Mouse (Mus musculus) adrenal gland, adult 2 months (tissue): Measurements from ENCODE around the gene Ccdc173. TPM values are rescaled to one million over a fixed set of nuclear protein-coding genes. Genes with fewer than 3 reads are reported as not detected.

ENCODE experiments used
- DNase-seq: peaks from one replicate; pipeline ENCODE4 v3.0.0; 2021
- polyA plus RNA-seq: library from polyadenylated mRNA; depleted of rRNA; stranded (reverse); fragments of >200 nt; gene quantifications from 2 replicates; pipeline ENCODE4 v1.2.3, GENCODE M21; 2012; rRNA removed
- total RNA-seq, 2 experiments: library from RNA; stranded (reverse); gene quantifications; 2 replicates each; pipeline ENCODE4 v1.2.3; 2021

The Ccdc173 gene
- total and polyA plus RNA-seq, 3 experiments, result 1.3 to 2.0 TPM; not detected in 1

DNA sequence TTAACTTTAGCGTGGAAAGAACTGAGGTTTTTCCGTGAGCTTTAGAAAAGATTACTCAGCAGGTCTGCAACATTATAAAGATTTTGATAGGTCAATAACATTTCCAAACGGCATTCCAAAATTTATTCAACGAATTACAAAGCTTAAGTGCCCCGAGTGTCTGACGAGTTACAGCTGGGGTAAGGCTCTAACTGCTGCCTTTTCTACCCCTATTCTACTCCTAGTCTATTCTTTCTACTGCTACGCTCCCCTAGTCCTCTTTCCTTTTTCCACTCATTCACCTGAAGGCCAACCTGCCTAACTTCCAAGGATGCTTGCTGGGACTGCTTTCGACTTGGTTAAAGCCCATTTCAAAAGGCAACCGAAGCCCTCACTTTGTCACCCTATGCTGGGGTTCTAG is 401 bp downstream of the Ccdc173 start:
- no peak for DNase-seq

DNA sequence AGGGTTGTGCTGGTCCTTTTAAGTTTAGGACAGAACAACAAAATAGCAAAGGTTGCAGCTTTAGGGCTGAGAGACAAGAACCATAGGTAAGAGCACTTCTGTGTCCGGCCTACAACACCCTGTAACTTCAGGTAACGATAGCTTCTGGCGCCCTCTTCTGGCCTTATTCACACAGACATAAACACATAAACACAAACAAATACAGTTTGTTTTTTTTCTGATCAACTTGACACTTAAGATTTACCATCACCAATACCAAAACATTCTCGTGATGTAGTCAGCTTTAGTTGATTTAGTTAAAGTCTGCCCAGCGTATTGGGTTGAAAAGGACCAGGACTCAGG is 10.6 kb downstream of the Ccdc173 start:
- DNase-seq, result no peak

DNA sequence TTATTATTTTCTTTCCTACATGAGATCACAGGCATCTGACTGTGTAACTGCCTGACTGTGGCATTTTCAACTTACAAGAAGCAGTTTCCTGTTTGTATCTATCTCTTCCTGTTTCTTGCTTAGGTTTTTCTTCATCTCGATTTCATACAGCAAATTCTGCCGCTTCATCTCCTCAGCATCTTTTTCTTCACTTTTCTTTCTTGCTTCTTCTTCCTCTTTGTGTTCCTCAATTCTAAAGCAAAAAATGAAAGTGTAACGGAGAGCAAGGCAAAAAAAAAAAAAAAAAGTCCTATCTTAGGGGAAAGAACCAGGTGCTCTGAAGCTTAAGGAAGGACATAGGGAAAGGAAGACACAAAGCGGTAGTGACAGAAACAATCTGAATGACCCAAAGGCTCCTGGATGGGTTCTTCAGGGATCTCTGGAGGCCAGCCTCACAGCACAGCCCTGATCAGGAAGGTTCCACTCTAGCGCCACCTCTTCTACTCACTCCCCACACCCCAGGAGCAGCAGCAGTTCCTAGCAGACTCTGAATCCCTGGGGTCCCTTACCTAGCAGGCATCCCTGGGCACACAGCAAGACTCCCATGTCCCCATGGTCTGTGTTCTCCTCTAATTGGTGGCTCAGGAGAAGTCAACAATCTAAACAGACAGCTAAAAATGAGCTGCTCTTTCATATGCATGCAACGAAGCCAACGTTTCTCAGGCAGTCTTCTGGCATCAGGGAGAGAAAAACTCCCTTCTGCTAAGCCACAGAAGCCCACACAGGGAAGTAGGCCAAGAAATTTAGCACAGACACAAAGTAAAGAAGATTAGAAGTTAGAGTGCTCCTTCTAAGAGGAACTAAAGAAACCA is 11.2 kb downstream of the Ccdc173 start:
- no peak for DNase-seq

DNA sequence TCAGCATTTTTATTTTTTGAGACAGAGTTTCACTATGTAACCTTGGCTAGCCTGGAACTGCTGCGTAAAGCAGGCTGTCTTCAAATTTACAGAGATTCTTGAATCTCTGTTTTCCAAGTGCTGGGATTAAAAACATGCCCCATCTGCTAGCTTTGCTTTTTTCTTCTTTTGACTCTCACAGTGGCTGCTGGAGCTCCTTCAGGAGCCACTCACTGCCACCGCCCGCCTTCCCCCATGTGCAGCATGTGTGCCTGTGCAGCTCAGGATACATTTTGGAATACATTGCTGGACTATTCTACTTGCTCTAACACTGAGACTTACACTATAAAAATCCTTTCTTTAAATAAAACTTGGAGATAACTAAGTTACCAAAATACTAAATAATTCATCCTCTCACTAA is 16.0 kb downstream of the Ccdc173 start:
- DNase-seq, result no peak

DNA sequence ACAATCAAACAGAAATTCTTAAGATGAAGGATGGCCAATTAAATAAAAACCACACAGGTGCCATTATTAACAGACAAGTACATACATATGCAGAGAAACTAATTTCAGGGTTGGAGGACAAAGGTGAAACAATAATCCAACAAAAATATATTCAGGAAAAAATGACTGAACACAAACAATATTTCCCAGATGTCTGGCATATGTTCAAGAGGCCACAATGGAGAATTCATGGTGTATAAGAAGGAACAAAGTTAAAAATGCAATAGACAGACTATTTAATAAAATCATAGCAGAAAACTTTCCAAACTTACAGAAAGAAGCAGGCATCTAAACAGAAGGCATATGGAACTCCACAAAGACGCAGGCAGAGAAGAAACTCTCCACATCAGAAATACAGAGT is 24.7 kb downstream of the Ccdc173 start:
- DNase-seq, result no peak

DNA sequence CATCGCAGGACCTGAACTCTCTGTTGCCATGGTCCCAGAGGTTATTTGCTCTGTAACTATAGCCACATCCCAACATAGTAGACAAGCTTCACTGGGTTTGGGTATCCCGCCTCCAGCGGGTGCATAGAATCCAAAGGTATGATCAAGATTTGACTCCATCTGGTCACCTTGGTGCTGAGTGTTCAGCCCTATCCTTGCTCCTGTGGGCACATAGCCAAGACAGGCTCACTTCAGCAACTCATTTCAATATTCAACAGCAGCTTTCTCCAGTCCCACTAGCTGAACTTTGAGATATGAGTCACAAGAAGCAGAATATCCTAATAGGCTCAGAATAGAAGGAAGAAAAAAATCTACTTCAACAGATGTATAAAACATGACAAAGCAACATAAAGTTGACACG is 26.0 kb downstream of the Ccdc173 start:
- DNase-seq, result no peak

DNA sequence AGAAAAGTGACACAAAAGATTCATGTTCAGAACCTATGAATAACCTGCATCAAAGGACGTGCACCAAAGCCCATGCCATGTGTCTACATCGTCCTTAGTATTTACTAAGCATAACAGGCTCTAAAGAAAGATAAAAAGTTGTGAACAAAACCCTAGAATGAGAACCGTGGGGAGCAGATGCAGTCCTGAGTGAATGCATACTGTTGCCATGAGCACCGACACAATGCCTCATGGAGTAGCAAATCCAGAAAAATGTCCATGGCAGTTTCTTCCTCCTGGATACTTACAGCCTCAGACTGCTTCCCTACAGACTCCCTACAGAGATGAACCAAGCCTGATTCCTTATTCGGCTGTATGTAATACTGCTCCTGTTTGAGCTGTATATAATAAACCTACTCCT is 28.4 kb downstream of the Ccdc173 start:
- DNase-seq, result no peak

DNA sequence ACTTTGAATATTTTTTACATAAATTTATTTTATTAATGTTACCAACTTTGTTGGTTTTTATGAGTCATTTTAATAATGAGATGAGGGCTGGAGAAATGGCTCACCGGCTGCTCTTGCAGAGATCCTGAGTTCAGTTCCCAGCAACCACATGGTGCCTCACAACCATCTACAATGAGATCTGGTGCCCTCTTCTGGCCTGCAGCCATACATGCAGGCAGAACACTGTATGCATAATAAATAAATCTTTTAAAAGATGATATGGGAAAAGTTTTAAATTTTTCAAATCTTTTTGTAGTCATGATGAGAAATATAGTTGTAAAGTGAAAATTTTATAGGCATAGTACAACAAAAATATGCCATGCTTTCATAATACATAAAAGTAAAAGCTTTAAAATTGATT is 44.3 kb downstream of the Ccdc173 start:
- DNase-seq, result no peak

DNA sequence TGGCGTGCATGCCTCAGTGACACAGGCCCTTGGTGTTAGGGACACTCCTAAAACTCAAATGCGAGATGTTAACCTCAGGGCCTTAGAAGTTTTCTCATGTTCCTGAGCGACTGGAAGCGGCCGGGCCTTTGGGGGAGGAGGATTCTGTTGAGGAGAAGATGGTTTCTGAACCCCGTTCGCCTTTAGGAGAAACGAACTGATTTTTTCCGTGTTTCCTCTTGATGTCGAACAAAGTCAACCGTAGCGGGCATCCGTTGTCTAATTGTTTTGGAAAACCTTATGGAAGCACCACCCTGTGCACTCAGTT is 65.9 kb downstream of the Ccdc173 start:
- DNase-seq, result no peak

DNA sequence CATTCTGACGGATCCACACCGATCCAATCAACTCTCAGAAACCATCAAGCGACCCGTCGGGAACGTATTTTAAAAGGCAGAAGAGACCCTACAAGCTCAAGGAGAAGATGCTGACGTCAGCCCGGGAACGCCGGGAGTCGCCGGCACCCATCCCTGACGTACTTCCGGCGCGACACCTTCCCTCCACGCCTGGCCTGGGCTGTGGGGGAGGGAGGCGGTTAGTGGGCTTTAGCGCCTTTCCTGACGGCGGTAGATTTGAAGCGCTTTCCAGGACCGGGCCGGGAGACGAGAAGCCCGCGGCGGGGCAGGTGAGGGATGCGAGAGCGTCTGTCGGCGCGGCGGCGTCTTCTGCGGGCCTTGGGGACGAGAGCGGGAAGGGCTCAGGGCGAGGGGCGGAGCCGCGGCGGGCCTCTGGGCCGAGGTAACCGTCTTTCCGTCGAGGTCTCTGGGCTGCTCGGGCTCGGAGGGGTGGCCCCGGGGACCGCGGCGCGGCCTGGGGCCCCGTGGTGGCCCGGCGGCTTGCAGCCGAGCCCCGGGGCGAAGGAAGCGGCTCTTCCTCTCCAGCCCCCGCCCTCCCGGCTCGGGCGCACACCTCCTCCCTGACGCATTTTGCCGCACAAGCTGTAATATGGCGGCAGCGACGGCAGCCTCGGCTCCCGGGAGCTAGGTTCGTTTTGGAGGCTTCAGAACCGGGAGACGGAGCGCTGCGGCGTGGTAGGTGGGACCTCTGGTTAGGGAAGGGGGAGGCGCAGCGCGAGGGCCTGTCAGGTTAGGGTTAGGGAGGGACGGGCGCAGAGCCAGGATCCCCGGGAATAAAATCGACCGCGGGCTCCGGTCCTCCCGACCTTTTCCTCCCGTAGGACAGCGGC is 66.5 kb downstream of the Ccdc173 start:
- peak; percentile 95 for DNase-seq

DNA sequence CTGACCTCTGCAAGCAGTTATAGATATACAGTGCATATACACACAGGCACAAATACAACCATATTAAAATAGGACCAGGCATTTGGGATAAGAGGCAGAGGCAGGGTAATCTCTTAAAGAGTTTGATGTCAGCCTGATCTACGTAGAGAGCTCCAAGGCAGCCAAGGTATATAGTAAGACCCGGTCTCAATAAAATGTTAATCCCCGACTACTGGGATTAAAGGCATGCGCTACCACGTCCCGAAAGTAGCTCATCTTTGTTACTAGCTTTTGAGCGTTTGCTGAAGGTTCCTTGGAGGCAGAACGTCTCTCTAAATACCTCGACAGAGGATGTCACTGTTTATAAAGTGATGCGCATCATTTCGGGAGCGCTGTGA is 67.1 kb downstream of the Ccdc173 start, which contains the start of gene Ppig:
Gene Ppig, plus strand, starts transcription at position 273 of the 377 bp plus-strand sequence.
- DNase-seq, result no peak

DNA sequence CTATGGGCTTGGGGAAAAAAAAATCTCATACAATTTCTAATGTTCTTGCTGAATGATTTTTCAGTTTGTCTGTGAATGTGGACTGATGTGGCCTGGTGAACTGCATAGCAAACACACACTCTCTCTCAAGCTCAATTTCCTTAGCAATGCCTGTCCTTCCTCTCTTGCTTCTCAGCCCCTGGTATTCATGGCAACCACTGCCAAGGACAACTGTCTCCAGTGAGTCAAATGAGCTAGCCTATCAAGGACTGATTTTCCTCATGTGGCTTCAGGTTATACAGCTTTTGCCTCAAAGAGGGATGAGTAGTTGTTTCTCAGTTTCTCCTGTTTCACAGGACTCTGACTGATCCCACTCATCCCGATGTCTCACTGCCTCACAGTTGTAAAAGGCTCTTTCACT is 70.3 kb downstream of the Ccdc173 start:
- peak; percentile 70 for DNase-seq

DNA sequence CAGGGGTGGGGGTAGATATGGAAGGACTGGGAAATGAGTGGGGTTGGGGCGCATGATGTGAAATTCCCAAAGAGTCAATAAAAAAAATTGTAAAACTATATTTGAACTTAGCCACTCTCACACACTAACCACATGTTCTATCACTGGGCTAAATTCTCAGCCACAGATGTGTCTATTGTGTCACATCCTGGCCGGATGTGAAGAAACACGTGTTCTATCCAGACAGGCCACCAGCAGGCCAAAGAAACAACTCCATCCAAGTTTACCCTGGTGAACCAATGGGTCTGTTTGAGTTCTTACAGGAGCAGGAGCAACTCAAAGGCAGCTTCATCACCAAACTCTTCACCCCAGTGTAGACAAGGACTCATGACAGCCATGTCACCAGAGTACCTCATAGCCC is 72.9 kb downstream of the Ccdc173 start:
- no peak for DNase-seq

DNA sequence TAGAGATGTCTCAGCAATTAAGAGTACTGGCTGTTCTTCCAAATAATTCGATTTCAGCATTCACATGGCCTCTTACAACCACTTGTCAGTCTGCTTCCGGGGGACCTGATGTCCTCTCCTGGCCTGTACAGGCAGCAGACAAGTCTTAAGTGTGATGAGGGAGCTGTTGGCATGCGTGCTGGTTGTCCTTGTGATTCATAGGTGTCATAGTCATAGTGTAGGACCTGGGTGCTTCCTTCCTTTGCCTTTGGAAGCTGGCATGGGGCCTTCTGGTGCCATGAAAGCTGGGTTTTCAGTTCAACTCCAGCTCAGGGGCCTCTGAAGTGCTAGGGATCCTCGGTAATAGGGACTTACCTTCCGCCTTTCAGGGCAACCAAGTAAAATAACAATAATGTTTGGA is 75.2 kb downstream of the Ccdc173 start:
- DNase-seq, result peak; percentile 51

DNA sequence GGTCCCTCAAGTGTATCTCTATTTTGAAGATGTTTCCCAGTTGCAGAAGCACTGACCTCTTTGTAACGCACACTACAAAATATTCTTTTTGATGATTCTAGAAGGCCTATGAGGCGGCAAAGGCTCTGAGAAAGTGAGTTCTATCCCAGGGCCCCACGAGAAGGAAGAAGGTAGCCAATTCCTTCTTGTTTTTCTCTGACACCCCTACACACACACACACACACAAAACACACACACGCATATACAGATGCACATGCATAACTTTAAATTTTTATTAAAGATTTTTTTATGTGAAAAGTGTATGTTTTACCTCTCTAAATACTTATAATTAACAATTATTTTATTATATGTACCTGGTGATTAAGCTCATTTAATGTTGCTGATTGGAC is 75.8 kb downstream of the Ccdc173 start:
- DNase-seq, result no peak

DNA sequence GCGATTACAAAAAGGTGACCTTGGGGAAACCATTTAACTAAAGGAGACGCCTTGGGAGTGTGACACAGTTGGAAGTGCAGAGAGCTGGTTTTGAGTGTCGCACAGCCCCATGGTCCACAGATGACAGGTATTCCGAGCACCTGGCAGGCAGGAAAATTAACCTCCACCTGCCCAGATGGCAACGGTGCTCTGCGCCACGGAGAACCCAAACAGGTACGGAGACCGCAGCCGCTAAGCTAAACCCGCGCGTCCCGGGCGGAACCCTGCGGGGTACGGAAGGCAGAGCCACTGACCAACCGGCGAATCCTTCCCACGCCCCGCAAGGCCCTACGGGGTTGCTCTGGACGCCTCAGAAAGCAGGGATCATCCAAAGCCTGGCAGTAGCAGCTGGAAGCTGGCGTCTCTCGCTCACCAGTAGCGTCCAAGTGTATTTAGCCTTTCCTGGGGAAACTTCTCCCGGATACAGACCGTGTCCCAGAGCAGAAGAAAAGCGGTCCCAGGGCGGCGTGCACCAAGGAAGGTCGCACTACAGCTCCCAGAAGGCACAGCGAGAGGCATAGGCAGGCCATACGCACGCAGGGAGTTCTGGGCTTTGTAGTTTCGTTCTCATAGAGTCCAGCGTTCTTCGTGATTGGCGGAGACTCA is 76.3 kb downstream of the Ccdc173 start, which contains the start of gene Fastkd1:
Gene Fastkd1, minus strand, starts transcription at position 536 of the 645 bp plus-strand sequence.
- DNase-seq, result peak; percentile 93

DNA sequence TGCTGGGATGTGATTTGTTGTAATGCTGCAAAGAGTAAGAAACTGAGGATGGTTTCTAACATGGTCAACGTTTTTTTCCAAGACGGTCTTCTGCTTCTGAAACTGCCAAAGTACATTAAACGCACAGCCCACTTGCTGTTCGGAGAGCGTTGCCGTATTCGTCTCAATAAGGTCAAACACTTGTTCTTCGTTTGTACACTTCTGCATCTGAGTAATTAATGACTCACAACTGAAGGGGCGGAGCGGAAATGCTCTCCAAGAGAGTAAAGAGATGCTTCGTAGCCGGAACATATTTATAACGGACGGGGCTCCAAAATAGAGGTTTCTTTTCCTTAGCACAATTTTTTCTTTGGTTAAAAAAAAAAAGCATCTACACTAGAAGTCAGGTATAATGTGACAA is 77.2 kb downstream of the Ccdc173 start:
- DNase-seq, result peak; percentile 49

Other genes starting within 250 kb of the Ccdc173 start
- gene Lrp2, start 203.5 kb downstream of the Ccdc173 start, total RNA-seq, result under 1 TPM; 0.52 to 0.73 TPM
- gene Lrp2, start 203.5 kb downstream of the Ccdc173 start, polyA plus RNA-seq, result 0.04 TPM in 2 replicates
- 1 to 10 TPM; 7.0 to 8.3 TPM for gene Bbs5, start 142.4 kb downstream of the Ccdc173 start, total RNA-seq
- gene Bbs5, start 142.4 kb downstream of the Ccdc173 start, polyA plus RNA-seq, result 0.07 and 0.43 TPM in 2 replicates
- gene Klhl41, start 119.5 kb downstream of the Ccdc173 start, total RNA-seq, result under 1 TPM; 0.35 TPM
- 0.04 TPM in 1 of 2 replicates, not detected in the other for gene Klhl41, start 119.5 kb downstream of the Ccdc173 start, polyA plus RNA-seq
- 10 to 100 TPM; 20.1 to 28.2 TPM for gene Fastkd1, start 76.1 kb downstream of the Ccdc173 start, total RNA-seq
- gene Fastkd1, start 76.1 kb downstream of the Ccdc173 start, polyA plus RNA-seq, result 3.3 and 3.7 TPM in 2 replicates
- 10 to 100 TPM; 48.9 to 61.8 TPM for gene Ppig, start 67.0 kb downstream of the Ccdc173 start, total RNA-seq
- gene Ppig, start 67.0 kb downstream of the Ccdc173 start, polyA plus RNA-seq, result 0.40 and 0.71 TPM in 2 replicates
- gene Phospho2, start within 50 bp of the Ccdc173 start, total RNA-seq, result 10 to 100 TPM; 22.9 to 25.3 TPM
- 147 and 150 TPM in 2 replicates for gene Phospho2, start within 50 bp of the Ccdc173 start, polyA plus RNA-seq
- gene Klhl23, start 32.4 kb upstream of the Ccdc173 start, total RNA-seq, result 10 to 100 TPM in 1 of 2 experiments, 1 to 10 TPM in 1; 5.3 to 14.1 TPM
- gene Klhl23, start 32.4 kb upstream of the Ccdc173 start, polyA plus RNA-seq, result 1.3 and 1.7 TPM in 2 replicates
- gene Ssb, start 72.0 kb upstream of the Ccdc173 start, total RNA-seq, result 100 to 1,000 TPM; 162 to 194 TPM
- 0.07 and 0.35 TPM in 2 replicates for gene Ssb, start 72.0 kb upstream of the Ccdc173 start, polyA plus RNA-seq
- gene Mettl5, start 96.0 kb upstream of the Ccdc173 start, total RNA-seq, result 10 to 100 TPM; 16.2 to 20.4 TPM
- gene Mettl5, start 96.0 kb upstream of the Ccdc173 start, polyA plus RNA-seq, result 16.6 and 17.2 TPM in 2 replicates
- gene Ubr3, start 107.7 kb upstream of the Ccdc173 start, total RNA-seq, result 10 to 100 TPM; 75.7 to 83.3 TPM
- gene Ubr3, start 107.7 kb upstream of the Ccdc173 start, polyA plus RNA-seq, result 10.9 and 18.7 TPM in 2 replicates
- gene Myo3b, start 249.6 kb upstream of the Ccdc173 start, total RNA-seq, result not detected
- 0.02 TPM in 1 of 2 replicates, not detected in the other for gene Myo3b, start 249.6 kb upstream of the Ccdc173 start, polyA plus RNA-seq